Mouse (Mus musculus) stomach, embryonic 15.5 days (tissue): ENCODE data around the gene Gm10153. TPM values are rescaled to one million over a fixed set of nuclear protein-coding genes. Genes with fewer than 3 reads are reported as not detected.

Experiments
- polyA plus RNA-seq: library from polyadenylated mRNA; unstranded; fragments of >200 nt; fragmentation: Nextera tagmentation; extraction: Ambion mirVana; gene quantifications from 2 replicates; pipeline ENCODE4 v1.2.1, GENCODE M21; 2015

Gm10153 gene
- polyA plus RNA-seq, 1 experiment from 2014 or later = not detected

Other genes with a start within 250 kb of the Gm10153 start
- 1.6 and 2.0 TPM in 2 replicates for gene Brsk2, start 240.6 kb downstream of the Gm10153 start, polyA plus RNA-seq
- 65.2 and 67.8 TPM in 2 replicates for gene Mob2, start 129.3 kb downstream of the Gm10153 start, polyA plus RNA-seq
- 5.9 and 7.4 TPM in 2 replicates for gene Dusp8, start 94.5 kb downstream of the Gm10153 start, polyA plus RNA-seq
- not detected in 2 replicates for gene Gm45618, start 69.7 kb downstream of the Gm10153 start, polyA plus RNA-seq
- not detected in 2 replicates for gene Gm39115, start 54.4 kb downstream of the Gm10153 start, polyA plus RNA-seq
- not detected in 2 replicates for gene Gm45337, start 45.8 kb downstream of the Gm10153 start, polyA plus RNA-seq
- gene Gm29735, start 33.3 kb downstream of the Gm10153 start, polyA plus RNA-seq = not detected in 2 replicates
- not detected in 2 replicates for gene Gm4553, start 24.6 kb downstream of the Gm10153 start, polyA plus RNA-seq
- gene Krtap5-2, start 14.4 kb downstream of the Gm10153 start, polyA plus RNA-seq = not detected in 2 replicates
- not detected in 2 replicates for gene Krtap5-3, start 11.0 kb upstream of the Gm10153 start, polyA plus RNA-seq
- gene Gm7579, start 21.5 kb upstream of the Gm10153 start, polyA plus RNA-seq = not detected in 2 replicates
- gene Krtap5-5, start 39.6 kb upstream of the Gm10153 start, polyA plus RNA-seq = not detected in 2 replicates
- gene Gm40460, start 50.7 kb upstream of the Gm10153 start, polyA plus RNA-seq = not detected in 2 replicates
- not detected in 2 replicates for gene Gm2431, start 68.0 kb upstream of the Gm10153 start, polyA plus RNA-seq
- gene Gm4559, start 84.0 kb upstream of the Gm10153 start, polyA plus RNA-seq = not detected in 2 replicates
- not detected in 2 replicates for gene Krtap5-1, start 106.7 kb upstream of the Gm10153 start, polyA plus RNA-seq
- not detected in 2 replicates for gene Krtap5-4, start 113.2 kb upstream of the Gm10153 start, polyA plus RNA-seq
- 1.7 and 2.8 TPM in 2 replicates for gene Ifitm10, start 183.4 kb upstream of the Gm10153 start, polyA plus RNA-seq
- gene Gm49369, start 192.3 kb upstream of the Gm10153 start, polyA plus RNA-seq = 0.58 TPM in 1 of 2 replicates, not detected in the other
- gene Ctsd, start 197.6 kb upstream of the Gm10153 start, polyA plus RNA-seq = 308 and 323 TPM in 2 replicates
- gene Syt8, start 244.5 kb upstream of the Gm10153 start, polyA plus RNA-seq = 13.2 and 19.6 TPM in 2 replicates